Comparison of ENCODE assay signal across 9 mouse cellular contexts in genomic region chr9:96892546-96892945, GRCm38 (mm10). TPM values are rescaled to one million over a fixed set of nuclear protein-coding genes. Genes with fewer than 3 reads are reported as not detected.
DNase-seq lines count a peak whose midpoint lies in the region; ATAC-seq lines count a peak whose summit lies in the region.
"Had no signal": no experiment of that assay in that cellular context is flagged by ENCODE, and none has a peak within 500 bp of the region (broad histone marks: within the 10 kb centered on the region; RNA-seq: fewer than 3 reads in every experiment).

TSS of gene Pxylp1 (minus strand) at chr9:96892669.

- peaks cover 17% of the 10 kb centered on the region for H3K4me1 ChIP-seq in heart, embryonic 13.5 days
- H3K4me1 ChIP-seq in neural tube, embryonic 14.5 days (ENCODE audit: control insufficient read depth, insufficient read depth, low read length) = peaks cover 31% of the 10 kb centered on the region

- H3K9me3 ChIP-seq in heart, embryonic 13.5 days = peaks cover 9% of the 10 kb centered on the region; the same call in 1 of the 2 replicates
- no peaks in the 10 kb centered on the region for H3K9me3 ChIP-seq in neural tube, embryonic 14.5 days (ENCODE audit: control insufficient read depth, low read length)

- H3K27ac ChIP-seq in heart, embryonic 13.5 days (replicated peaks) = no peak within 1 kb of the TSS
- peak within 1 kb of the TSS; percentile 60 for H3K27ac ChIP-seq in neural tube, embryonic 14.5 days (ENCODE audit: low read depth, low read length)

- no peak within 1 kb of the TSS for H3K4me2 ChIP-seq in heart, embryonic 13.5 days
- no peak within 1 kb of the TSS for H3K4me2 ChIP-seq in neural tube, embryonic 14.5 days (ENCODE audit: low read depth, low read length)

- no peaks in the 10 kb centered on the region for H3K36me3 ChIP-seq in heart, embryonic 13.5 days
- no peaks in the 10 kb centered on the region for H3K36me3 ChIP-seq in neural tube, embryonic 14.5 days (ENCODE audit: control insufficient read depth, insufficient read depth, low read length)

- peak; percentile 45 for DNase-seq in retina, embryonic 14.5 days (ENCODE audit: low spot score)
- DNase-seq in retina, postnatal 1 day = no peak
- DNase-seq in layer of hippocampus, postnatal 36 days = no peak
- DNase-seq in right cerebral cortex, postnatal 25 days = no peak
- DNase-seq in kidney, adult 11 months = no peak
- no peak for DNase-seq in gastrocnemius, adult 18-20 months (ENCODE audit: low spot score)

- H3K9ac ChIP-seq in heart, embryonic 13.5 days = no peak within 1 kb of the TSS
- H3K9ac ChIP-seq in neural tube, embryonic 14.5 days (replicated peaks; ENCODE audit: low read depth, low read length) = no peak within 1 kb of the TSS

- WGBS in heart, embryonic 13.5 days = 35% methylated on average over 3 of the region's 3 CpGs
- WGBS in neural tube, embryonic 14.5 days = 4% methylated on average over 3 of the region's 3 CpGs

- no peak within 1 kb of the TSS for H3K4me3 ChIP-seq in heart, embryonic 13.5 days
- no peak within 1 kb of the TSS for H3K4me3 ChIP-seq in neural tube, embryonic 14.5 days (ENCODE audit: low read depth, low read length)
- H3K4me3 ChIP-seq: myocyte had no signal

- H3K27me3 ChIP-seq in heart, embryonic 13.5 days (replicated peaks) = peaks cover 24% of the 10 kb centered on the region
- no peaks in the 10 kb centered on the region for H3K27me3 ChIP-seq in neural tube, embryonic 14.5 days (ENCODE audit: control insufficient read depth, insufficient read depth, low read length)

- no peak for ATAC-seq in heart, embryonic 13.5 days (ENCODE audit: extremely low read depth, insufficient number of reproducible peaks, low FRiP score, low TSS enrichment)
- ATAC-seq in neural tube, embryonic 14.5 days (ENCODE audit: low read depth) = no peak

RNA-seq across cellular contexts. Expression of gene Pxylp1, which starts in this region (rescaled TPM):
- polyA plus RNA-seq in heart, embryonic 13.5 days (2015; fragmentation: Nextera tagmentation; extraction: Ambion mirVana) = 29.5 and 33.3 TPM in 2 replicates
- total RNA-seq in layer of hippocampus, postnatal 36 days (2021) = 10 to 100 TPM; 19.7 to 20.3 TPM
- polyA plus RNA-seq in neural tube, embryonic 14.5 days (2014; fragmentation: Nextera tagmentation; extraction: Ambion mirVana) = 29.5 and 30.3 TPM in 2 replicates
- under 1 TPM; 0.68 to 0.95 TPM for total RNA-seq in gastrocnemius, adult 18-20 months (2021)

Comparison
In these comparisons a context has a peak if more than half of its experiments do, and no peak if none do; other contexts are left out.
1. RNA of gene Pxylp1 (total RNA-seq): 19.7 to 20.3 TPM in layer of hippocampus, postnatal 36 days; 0.68 to 0.95 TPM in gastrocnemius, adult 18-20 months; every median in the first group is over 10 times any median in the second.